Mouse (Mus musculus) frontal cortex, adult (tissue): ENCODE measurements at regions not wholly inside any gene's neighbourhood (a gene's known extent, or its start where the extent isn't known, plus 50 kb on each side); places are given as distances from the start of the nearest gene placed in this dataset.

ENCODE experiments used
- ATAC-seq: cut with Nextera tagmentation; 2 replicates; pipeline ENCODE4 v1.9.2; 2017; ENCODE audit warnings: mild to moderate bottlenecking, moderate library complexity, mixed read lengths; ENCODE audit not compliant: low TSS enrichment

DNA sequence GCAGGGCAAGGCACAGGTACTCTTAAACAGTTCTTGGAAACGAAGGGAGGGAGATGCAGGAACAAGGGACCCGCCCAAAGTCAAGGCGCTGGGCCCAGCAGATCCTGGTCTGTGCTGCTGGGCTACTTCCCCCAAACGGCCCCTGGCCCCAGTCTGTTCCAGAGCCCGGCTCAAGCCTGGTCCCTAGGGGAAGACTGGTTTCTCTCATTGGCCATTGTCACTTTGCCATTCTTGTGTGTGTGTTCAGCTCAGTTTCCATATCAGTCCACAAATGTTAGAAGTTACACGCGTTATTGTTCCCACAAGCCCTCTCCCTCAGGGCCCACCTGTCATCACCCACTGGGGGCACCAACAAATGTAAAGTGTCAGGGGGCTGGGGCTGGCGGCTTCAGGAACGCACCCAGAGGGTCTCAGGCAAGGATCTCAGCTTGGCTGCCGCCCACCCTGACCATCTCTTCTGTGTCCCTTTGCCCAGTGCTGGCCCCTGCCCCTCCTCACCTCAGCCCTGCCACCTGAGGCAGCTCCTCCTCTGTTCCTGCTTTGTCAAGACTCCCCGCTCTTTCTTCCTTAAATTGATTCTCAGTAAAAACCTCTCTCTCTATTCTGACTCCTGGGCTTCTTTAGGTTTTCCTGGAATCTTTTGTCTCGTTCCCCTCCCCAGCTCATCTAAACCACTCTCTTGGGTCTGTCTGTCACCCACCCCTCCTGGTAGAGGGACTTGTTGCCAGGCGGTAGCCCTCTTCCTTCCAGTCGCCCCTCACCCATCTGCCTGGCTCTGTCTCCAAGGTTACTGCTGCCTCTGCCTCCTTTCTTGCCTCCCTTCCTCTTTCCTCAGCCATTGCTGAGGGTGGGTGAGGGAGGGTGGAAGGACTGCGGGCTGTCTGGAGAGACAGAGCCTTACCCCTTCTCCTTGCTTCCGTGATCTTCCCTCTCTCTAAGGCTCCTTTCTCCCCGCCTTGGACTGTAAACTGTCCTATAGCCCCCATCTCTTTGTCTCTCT lies 69.2 kb upstream of the 4931429L15Rik start:
- ATAC-seq: peak; percentile 52; the same call in 1 of the 2 replicates

GRCm38 (mm10) chr9:46386333-46386732 lies 66.5 kb upstream of the 4931429L15Rik start:
- ATAC-seq: no peak

DNA sequence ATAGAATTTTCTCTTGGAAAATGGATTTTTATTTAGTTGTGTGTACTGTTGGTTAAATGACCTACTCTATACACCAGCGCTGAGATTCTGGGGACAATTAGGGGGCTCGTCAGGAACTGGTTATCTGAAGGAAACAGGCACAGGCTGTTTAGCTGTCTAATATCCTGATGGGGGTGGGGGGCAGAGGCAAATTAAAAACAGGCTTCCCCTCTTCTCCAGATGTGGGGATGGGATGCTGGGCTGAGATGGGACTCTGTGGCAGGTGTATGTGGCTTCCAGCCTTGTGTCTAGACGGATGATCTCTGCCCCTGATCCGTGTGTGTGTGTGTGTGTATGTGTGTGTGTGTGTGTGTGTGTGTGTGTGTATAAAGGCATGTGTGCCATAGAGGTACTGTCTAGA lies 61.6 kb upstream of the 4931429L15Rik start:
- ATAC-seq: no peak

DNA sequence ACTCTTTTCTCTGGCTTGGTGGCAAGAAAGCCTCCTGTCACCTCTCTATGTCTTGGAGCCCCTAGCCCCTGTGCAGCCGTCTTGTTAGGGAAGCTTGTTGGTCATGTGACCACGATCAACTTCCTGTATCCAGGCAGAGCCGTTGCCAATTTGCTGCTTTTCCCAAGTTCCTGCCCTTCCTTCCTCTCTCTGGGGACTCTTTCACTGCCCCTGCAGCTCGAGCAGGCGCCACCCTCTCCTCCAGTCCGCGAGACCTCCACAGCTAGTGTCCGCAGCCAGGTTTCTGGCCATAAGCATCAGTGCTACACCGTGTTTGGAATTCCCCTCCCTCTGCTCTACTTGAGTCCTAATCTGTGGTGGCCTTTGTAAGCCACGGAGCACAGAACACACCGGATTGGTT lies 59.7 kb upstream of the 4931429L15Rik start:
- no peak for ATAC-seq

DNA sequence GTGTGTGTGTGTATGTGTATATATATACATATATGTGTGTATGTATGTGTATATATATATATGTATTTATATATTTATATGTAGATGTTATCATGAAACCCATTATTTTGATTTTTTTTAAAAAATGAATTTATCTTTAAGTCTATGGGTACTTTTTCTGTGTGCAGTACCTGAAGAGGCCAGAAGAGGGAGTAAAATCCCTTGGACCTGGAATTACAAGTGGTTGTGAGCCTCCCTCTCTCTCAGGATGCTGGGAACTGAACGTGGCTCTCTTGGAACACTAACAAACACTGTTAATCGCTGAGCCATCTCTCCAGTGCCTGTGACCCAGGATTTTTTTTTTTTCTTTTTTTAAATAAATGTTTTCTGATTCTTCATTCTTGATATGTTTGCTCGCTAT lies 58.6 kb upstream of the 4931429L15Rik start:
- no peak for ATAC-seq
